Mouse (Mus musculus) MN1 (cell line): ENCODE measurements around the gene Slc9a3r1.
A peak's percentile ranks its signal among the peaks of the same experiment; 100 is the strongest.

Experiments
- DNase-seq: peaks from one replicate; pipeline ENCODE4 v3.0.0-alpha.2; 2016; ENCODE audit warnings: low spot score

Slc9a3r1 gene

DNA sequence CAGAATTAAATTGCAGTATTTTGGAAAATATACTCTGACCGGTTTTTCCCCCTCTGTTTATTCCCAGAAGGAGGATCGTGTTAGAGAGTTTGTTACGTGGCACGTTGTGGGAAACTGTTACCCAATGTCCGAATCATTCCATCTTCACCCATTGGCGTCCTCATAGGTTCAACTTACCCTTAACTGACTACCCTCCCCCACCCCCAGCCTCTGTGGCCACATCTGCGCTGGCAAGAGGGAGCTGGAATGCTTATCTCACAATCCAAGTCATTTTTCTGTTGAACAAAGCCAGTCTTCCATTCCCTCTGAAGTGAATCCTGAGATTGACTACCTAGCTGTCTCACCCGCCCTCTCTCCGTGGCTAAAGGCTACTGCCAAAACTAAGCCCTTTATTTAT is 938 bp upstream of the Slc9a3r1 start:
- no peak for DNase-seq

DNA sequence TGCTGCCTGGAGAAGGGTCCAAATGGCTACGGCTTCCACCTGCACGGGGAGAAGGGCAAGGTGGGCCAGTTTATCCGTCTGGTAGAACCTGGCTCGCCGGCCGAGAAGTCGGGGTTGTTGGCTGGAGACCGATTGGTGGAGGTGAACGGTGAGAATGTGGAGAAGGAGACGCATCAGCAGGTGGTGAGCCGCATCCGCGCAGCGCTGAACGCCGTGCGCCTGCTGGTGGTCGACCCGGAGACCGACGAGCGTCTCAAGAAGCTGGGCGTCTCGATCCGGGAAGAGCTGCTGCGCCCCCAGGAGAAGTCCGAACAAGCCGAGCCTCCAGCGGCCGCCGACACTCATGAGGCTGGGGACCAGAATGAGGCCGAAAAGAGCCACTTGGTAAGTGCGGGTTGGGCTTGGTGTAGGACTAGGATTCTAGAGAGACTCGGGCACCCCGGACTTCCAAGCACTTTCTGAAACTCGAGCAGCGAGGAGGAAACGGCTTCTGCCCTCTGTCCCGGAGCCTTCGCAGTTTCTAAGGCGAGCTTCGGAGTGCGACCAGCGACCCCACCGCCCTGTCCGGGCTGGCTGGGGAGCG is 518 bp downstream of the Slc9a3r1 start:
- peak; percentile 58 for DNase-seq

DNA sequence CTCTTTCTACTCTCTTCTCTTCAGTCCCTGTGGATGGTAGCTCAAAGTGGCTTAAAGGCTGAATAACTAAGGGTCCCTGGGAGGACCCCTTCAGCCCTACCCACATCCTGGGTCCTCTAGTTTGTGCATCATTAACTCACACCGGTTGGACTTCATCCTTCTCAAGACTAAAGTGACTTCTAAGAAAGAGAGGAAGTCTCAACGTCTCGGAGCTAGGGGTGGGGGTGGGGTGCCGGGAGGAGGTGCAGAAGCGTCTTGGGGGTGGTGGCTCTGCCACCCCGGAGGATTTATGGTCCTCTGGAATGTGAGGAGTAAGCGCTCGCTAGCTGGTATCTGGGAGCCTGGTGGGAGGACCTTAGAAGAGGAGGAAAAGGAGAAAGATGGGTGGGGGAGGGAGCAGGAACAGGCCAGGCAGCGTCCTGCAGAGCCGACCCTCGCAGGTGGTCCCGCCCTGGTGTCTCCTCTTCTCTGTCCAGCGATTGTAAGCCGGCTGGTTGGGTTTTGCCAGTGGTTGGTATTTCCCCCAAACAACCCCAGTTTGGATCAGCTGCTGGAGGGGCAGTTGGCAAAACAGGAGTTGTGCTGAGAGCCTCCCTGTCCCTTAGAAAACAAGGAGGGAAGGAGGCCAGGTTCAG is 1.3 kb downstream of the Slc9a3r1 start:
- DNase-seq = no peak

DNA sequence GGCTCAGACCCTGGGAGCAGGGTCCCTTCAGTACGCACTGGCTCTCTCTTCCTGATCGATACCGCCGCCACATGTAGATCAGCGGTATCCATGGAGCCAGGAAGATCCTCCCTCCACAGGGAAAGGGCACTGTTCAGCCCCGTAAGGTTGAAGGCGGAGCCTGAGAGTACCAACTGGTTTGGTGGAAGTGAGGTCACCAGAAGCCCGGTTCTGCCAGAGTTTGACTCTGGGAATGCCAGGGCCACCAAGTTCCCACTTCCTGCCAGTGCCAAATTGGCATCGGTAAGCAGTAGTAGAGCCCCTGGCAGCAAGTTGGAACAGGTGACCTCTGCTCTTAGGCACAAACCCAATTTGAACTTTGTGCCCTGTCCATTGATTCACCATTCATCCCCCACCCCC is 1.8 kb downstream of the Slc9a3r1 start:
- peak; percentile 62 for DNase-seq

DNA sequence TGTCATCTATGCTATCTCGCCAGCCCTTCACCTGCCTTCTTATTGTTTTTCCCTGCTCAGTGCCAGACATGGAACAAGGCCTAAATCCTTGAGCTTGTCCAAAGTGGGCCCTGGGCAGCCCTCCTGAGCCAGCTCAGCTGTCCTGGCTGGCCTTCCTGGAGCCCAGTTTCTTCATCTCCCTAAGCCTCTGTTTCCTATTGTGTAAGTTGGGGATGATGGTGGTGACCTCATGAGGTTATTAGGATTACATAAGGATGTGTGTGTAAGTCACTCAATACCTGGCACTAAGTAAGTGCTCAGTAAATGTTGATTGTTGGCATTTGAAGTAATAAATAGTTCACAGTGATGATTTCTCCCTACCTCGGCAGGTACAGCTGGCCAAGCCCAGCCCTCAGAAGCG is 3.6 kb downstream of the Slc9a3r1 start:
- no peak for DNase-seq

DNA sequence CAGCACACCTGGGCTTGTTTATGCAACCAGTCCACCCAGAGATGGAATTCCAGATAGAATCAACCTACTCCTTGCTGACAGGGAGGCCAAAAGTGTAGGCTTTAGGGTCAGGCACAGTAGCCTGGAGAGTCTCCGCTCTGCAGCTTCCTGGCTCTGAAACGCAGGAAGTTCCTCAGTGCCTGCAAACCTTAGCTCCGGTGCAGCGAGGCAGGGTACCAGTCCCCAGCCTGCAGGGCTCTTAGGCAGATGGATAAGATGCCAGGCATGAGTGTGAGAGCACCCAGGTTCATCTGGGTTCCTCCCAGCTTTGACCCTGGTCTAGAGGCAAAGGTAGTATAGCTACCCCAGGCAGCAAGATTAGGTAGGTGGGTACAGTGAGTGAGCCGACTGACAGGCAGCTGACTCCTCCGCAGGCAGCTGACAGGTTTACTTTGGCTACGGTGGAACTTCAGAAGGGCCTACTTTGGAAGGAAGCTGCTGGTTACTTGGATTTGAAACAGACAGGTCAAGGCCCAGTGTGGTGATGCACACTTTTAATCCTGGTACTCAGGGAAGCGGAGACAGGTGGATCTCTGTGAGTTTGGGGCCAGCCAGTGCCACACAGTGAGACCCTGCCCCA is 4.6 kb downstream of the Slc9a3r1 start:
- no peak for DNase-seq

DNA sequence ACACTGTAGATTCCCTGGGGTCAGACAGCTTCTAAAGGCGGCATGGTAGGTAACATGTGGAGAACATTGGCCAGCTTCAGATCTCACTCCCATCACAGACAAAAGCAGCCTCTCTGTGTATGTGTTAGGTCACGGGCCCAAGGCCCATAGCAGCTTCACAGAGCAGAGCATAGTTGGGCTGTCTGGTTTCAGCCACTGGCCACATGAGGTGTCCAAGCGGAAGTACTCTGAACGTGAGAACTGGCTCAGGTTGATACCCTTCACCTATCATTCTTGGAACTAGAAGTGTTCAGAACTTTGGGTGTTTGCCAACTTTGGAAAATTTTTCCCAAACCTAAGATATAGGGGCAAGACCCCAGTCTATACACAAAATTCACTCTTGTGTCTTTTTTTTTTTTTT is 6.3 kb downstream of the Slc9a3r1 start:
- DNase-seq = no peak

DNA sequence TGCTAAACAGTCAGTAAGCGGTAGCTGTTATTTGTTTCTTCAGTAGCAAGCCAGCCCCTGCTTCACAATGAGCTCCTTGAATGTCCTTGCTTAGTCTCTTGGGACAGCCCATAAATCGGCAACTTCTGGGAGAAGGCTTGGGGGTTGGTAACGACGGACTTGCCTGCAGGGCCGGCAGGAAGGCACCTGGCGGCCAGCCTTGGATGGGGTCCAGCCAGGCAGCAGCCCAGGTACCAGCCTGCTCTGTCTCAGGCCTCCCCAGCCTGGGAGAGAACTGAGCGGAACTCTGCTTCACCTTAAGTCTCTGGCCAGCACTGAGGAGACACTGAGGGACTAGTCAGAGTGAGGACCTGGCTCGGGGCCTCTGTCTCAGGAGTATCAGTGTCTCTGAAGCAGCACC is 8.0 kb downstream of the Slc9a3r1 start:
- peak; percentile 53 for DNase-seq

DNA sequence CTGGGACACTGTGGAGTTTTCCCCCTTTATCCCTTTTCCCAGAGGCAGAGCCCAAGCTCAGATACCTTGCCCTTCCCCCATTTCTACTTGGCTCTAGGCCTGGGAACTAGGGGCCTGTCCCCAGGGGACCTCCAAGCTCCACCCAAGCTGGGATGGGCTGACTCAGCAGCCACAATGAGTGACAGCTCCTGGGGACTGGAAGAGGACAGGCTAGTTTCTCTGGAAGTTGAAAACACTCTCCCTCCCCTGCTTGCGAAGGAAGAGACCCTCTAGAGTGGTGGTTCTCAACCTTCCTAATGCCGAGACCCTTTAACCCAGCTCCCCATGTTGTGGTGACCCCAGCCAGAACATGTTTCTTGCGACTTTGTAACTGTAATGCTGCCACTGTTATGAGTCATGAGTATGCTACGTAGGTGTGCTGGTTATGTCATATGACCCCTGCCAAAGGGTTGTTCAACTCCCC is 9.7 kb downstream of the Slc9a3r1 start:
- peak; percentile 76 for DNase-seq

DNA sequence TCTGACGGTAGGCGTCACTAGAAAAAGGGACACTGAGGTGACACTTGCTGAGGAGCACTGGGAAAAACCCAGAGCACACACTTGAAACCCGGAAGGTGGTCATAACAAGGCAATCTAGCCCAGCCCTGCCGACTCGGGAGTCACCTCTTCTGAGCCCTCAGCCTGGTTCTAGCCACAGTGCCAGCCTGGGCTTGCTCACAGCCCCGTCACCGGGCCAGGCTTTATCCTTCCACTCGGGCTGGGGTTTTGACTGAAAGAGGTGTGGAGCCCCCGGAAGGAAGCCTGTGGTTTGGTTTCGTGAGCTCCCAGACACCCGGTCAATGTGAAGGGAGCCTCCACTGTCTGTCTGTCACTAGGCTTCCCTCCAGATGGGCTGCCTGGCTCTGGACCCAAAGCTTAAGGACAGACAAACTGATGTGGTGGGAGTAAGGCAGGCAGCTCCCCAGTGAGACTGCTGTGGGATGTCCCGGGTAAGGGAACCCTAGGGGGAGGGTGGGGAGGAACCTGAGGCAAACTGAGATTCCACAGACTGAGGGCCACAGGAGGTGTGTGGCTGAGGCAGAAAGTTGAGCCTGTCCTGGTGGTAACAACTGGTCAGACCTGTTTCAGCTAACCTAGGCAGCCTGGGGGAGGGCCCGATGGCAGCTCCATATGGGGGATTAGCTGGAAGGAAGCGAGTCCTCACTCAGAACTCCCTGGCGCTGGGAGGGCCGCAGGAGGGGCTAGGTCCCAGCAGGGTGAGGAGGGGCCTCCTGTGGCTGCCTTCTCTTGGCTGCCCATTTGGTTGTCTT is 10.6 kb downstream of the Slc9a3r1 start:
- DNase-seq = no peak

DNA sequence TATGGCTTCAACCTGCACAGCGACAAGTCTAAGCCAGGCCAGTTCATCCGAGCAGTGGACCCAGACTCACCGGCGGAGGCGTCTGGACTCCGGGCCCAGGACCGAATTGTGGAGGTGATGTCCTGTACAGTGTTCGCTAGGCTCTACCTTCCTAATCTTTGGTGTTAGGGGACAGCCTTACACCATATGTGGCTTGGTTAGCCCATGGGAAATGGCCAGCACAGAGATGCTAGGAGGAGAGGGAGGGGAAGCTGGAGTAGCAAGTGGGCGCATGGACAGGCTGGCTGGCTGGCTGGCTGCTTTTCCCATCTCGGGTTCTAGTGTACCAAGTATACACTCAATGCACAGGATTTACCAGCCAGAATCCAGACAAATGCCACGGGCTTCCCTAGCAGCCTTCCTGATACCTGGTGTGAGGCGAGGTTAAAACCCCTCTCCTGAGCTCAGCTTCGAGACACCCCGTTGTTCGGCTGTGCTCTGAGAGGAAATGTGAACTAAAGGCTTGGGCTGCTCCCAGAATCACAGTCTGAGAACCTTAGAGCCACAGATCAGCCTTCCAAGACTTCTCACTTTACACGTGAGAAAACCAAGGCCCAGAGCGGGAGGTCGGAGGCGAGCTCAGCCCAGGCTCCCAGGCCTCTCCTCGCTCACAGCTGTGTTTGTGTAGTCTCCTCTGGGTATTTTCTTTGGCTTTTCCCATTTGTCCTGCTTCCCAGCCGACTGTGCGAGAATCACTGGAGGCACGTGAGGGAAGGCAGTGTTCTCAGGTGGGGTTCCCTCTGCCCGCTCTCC is 13.5 kb downstream of the Slc9a3r1 start:
- DNase-seq = no peak

DNA sequence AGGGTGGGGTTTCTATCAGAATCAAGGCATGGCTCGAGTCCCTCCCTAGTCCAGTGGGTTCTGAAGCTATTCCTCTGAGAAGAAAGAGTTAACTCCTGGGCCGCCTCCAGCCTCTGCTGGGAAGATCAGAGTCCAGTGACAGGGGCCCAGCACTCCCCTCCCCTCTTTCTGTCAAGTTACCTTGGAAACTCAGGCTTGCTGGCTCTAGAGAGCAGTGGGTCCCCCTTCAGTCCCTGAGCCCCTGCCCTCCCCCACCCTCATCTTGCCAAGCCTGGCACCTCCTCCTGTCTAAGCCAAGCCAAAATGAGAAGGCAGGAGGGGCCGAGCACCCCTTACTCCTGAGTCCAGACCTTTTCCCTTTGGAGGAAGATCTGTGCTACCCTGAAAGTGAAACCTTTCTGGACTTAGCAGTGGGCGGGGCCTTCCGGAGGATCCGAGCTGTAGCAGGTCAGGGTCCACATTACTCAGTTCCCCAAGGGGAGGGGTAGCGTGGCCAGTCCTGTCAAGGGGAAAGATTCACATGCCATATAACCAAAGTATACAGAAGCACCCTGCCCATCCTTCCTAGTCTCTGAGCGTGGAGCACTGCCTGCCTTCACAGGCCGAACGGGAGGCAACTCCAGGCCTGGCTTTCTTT is 14.5 kb downstream of the Slc9a3r1 start:
- no peak for DNase-seq

DNA sequence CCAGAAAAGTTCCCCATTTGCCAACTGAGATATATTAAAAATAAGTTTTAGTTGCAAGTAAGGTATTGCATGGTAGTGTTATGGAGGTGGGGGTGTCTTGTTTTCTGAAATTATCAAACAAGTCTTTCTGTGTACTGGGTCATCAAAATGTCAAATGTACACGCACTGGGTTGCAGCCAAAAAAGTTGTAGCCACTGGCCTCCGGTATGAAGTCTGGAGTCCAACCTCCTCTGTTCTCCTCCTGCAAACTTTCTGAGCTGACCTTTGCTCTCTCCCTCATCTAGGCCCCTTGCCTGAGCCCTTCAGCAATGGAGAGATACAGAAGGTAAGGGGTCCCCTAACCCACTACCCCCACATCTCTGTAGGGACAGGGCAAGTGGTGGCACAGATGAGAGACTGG is 15.6 kb downstream of the Slc9a3r1 start:
- DNase-seq = no peak

DNA sequence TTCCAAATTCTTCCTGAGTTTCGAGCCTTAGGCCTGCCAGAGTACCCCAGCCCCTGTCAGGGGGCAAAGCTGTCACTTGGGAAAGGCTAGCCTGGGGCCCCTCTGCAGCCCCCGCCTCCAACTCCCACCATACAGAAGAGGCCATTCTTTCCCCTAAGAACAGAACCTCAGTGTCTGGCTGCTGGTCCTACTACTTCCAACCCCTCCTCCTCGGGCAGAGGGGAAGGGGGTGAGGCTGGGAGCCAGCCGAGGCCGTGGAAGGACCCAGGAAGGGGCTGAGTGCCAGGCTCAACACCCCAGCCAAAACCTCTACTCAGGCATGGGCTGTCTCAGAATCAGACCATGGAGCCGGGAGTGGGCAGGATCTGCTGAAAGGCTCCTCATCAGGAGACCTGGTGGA is 16.1 kb downstream of the Slc9a3r1 start:
- no peak for DNase-seq

DNA sequence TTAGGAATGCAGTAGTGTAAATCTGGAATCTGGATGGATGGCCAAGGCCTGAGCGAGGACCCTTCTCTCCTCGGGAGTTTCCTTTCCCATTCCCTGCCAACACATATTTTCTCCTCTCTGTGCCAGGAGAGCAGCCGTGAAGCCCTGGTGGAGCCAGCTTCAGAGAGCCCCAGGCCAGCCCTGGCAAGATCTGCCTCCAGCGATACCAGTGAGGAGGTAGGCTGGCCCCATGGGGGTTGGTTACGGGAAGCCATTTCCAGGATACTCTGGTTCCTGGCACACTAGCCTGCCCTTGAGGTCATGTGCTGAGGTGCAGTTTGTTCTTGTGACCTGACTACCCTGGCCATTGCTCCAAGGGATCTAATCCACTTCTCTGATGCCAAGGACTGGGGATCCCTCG is 16.7 kb downstream of the Slc9a3r1 start:
- DNase-seq = peak; percentile 48

DNA sequence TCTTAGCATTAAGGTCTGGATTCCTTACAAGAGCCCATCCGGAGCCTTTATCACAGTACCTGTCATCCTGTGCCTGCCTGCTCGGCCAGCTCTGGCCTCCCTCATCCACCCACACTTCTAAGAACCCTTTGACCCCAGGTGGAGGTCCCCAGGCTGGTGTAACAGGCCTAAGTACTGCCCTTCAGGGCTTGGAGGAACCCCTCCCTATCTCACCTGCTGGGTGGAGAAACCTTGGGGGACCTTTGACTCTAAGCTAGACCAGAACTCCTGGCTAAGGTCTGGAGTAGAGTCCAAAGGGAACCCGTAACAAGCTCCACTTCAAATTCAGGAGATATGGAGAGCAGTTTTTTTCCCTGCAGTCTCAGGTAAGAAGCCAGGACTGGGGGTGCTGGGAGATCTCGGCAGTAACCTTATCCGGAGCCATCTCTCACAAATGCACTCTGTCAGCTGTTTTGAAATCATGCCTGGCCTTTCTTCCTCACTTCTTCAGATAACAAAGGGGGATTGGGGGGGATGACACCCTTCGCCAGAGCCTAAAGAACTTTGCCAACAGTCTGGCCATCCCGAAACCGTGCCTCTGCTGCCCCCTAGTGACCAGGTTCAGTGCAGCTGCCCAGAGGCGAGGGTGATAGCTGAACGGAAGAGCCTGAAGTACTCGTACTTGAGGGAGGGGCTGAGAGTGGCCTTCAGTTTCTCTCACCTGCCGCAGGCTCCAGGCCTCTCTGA is 18.9 kb downstream of the Slc9a3r1 start:
- DNase-seq = peak; percentile 69

DNA sequence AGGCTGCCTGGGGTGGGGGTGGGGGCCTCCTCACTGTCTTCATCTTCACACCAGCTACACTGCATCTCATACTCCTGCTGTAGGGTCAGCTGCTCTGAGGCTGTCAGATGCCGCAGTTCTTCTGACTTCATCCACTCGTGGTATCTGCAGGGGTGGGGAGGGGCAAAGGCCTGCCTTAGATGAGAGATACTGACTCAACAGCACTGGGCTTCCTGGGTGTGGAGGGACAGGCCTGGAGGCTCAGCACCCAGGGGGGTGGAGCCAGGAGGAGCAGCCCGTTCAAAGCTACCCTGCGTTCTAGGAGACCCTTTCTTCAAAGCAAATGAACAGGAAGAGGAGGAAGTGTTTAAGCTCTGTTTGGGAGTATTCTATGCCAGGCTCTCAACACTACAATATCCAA is 21.8 kb downstream of the Slc9a3r1 start:
- peak; percentile 51 for DNase-seq

DNA sequence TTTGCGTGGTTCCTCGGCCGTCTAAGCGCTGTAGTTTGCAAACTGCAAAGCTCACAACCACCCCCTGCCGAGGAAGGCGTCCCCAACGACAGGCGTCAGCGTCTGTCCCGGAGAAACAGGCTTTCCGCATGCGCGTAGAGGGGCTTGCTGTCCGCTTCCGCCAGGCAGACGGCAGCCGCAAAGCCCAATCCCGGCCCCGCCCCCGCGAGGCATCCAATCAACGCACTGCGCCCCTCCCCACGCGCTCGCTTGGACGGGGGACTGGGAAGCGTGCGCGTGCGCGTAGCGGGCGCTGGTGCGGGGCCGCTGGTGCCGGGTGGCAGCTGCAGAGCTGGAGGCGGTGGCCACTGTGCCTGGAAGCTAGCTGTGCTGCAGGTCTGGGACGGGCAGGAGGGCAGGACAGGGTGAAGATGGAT is 24.1 kb downstream of the Slc9a3r1 start, which contains the start of gene Tmem104:
Gene Tmem104 (plus strand): TSS at position 264 of the 416 bp plus-strand sequence.
- peak; percentile 98 for DNase-seq

DNA sequence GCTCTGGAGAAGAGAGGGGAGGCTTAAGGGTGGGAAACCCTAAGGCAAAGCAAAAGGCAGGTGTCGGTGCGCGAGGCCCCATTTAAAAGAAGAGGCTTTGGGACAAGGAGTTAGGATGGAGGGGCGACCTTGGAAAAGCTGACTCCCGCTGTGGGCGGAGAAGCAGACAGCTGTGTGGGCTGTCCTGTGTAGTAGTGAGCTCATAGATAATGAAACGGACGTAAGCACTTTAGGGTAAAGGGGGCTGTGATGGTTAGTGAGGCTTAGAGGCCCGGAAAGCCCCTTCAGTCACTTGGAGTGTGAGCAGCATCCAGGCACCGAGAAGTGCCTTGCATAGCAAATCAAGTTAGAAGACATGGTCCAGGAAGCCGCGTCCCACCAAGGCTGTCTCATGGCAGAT is 24.6 kb downstream of the Slc9a3r1 start, which contains the start of gene Nat9:
Gene Nat9 (minus strand): TSS at position 167 of the 400 bp plus-strand sequence.
- DNase-seq = no peak

DNA sequence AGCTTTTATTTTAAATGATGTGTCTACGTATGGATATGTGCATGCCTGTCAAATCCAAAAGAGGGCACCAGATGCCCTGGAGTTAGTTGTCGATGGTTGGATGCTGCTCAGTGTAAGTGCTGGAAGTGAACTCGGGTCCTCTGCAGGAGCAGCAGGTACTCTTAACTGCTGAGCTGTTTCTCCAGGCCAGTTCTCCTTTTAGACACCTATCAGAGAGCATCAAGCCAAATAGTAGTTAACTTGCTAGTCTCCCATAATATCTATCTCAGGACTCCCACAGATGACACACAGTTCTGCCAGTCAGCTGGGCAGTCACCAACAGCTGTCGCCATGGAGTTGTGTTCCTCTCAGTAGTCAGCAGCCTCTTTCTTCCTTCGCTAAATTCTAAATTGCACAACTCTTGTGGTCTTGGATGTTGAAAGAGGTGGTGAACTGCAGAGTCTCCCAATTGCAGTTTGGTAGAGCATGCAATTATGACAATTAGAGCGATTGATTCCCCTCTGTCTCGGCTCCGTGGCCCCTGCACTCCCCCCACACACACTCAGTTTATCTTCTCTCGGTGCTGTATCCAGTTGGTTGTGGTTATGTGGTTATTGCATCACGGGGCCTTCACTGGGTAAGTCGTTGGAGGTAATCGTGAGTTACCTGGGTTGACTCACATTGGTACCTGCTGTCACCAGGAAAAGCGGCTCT is 25.5 kb downstream of the Slc9a3r1 start:
- DNase-seq = no peak
